Mouse (Mus musculus) embryonic fibroblast, embryonic 13.5 days (primary cell): Measurements from ENCODE around the gene Zfp617.

ENCODE experiments used
- CTCF ChIP-seq: IDR thresholded peaks from 2 replicates; pipeline ENCODE4 v1.5.1; 2011; ENCODE audit warnings: mild to moderate bottlenecking, control low read depth, low read length, moderate library complexity, borderline replicate concordance; ENCODE audit not compliant: insufficient read depth
- POLR2A ChIP-seq: IDR thresholded peaks from 2 replicates; pipeline ENCODE4 v1.6.1; 2011; ENCODE audit warnings: low read depth, mild to moderate bottlenecking, control low read depth, low read length, moderate library complexity

GRCm38 (mm10) chr8:71968100-71968499 is 59.7 kb downstream of the Zfp617 start:
- TF ChIP-seq CTCF (no peak), POLR2A (no peak)
